Comparison of ENCODE assay signal across 7 mouse cellular contexts in genomic region chr8:81478674-81479073, GRCm38 (mm10).
DNase-seq lines count a peak whose midpoint lies in the region; ATAC-seq and TF ChIP-seq lines count a peak whose summit lies in the region.

No protein-coding gene starts in this region.

- no peaks in the 10 kb centered on the region for H3K9me3 ChIP-seq in kidney, embryonic 16.5 days (ENCODE audit: low read length)

- peak; percentile 40 for TF ChIP-seq CTCF in Patski (IDR thresholded peaks at IDR 0.05)

- no peaks in the 10 kb centered on the region for H3K36me3 ChIP-seq in kidney, embryonic 16.5 days (ENCODE audit: insufficient read depth, low read length)

- ATAC-seq in kidney, embryonic 16.5 days (ENCODE audit: low FRiP score, low TSS enrichment), result no peak
- no peak for ATAC-seq in Patski
- peak; percentile 80 for ATAC-seq in megakaryocyte progenitor cell, adult 5-6 weeks (replicated peaks; ENCODE audit: poor library complexity)

- no peak overlapping the region for H3K9ac ChIP-seq in kidney, embryonic 16.5 days (replicated peaks; ENCODE audit: low read length)

- intact Hi-C loops in gastrocnemius, postnatal 14 days (cut with DNase I; ENCODE audit: low total_unique reads), result loop anchor here (5.0 kb wide), 1 partner anchor 324 kb away; no protein-coding TSS in a partner anchor

- no peaks in the 10 kb centered on the region for H3K27me3 ChIP-seq in kidney, embryonic 16.5 days (ENCODE audit: insufficient read depth, low read length)
- H3K27me3 ChIP-seq in Patski, result peaks cover 2% of the 10 kb centered on the region

- H3K4me2 ChIP-seq in kidney, embryonic 16.5 days (replicated peaks; ENCODE audit: low read depth, low read length), result no peak overlapping the region

- in situ Hi-C loops in Patski (cut with MboI; ENCODE audit: low pct_unique_long_range_greater_than_20kb), result loop anchor here (5.0 kb wide), 1 partner anchor 324 kb away; no protein-coding TSS in a partner anchor

- H3K27ac ChIP-seq in kidney, embryonic 16.5 days (ENCODE audit: low read length), result no peak overlapping the region

- POLR2A ChIA-PET in Patski (lab: Charles Lee), result no interaction called here

- CTCF ChIA-PET in Patski (lab: Charles Lee), result interaction anchor here (1.3 kb wide), 1 partner anchor 550 kb away, joined by 3 read pairs; no protein-coding TSS in a partner anchor

- DNase-seq in kidney, postnatal 10 days, result peak; percentile 18
- DNase-seq in CD4-positive, CD25-positive, alpha-beta regulatory T cell, adult 2 months (ENCODE audit: low read depth, low spot score), result peak; percentile 79
- DNase-seq in Patski (ENCODE audit: low read depth, low spot score), result no peak
- DNase-seq in gastrocnemius, postnatal 14 days, result no peak
- no peak for DNase-seq in frontal cortex, postnatal 14 days (ENCODE audit: low spot score in 2 of 2)

- H3K4me1 ChIP-seq in kidney, embryonic 16.5 days (ENCODE audit: insufficient read depth, low read length), result no peaks in the 10 kb centered on the region

- no peak overlapping the region for H3K4me3 ChIP-seq in kidney, embryonic 16.5 days (ENCODE audit: low read length)

- 38% methylated on average over 3 of the region's 3 CpGs for WGBS in kidney, embryonic 16.5 days

Comparison
In these comparisons a context has a peak if more than half of its experiments do, and no peak if none do; other contexts are left out.
1. DNase-seq: peak in kidney, postnatal 10 days (single experiment) and CD4-positive, CD25-positive, alpha-beta regulatory T cell, adult 2 months (single experiment); none in Patski (single experiment), gastrocnemius, postnatal 14 days (single experiment) and frontal cortex, postnatal 14 days (0 of 2).